Mouse (Mus musculus) myocyte (in vitro differentiated cells): ENCODE measurements around the gene Rbm44. TPM values are rescaled to one million over a fixed set of nuclear protein-coding genes. Genes with fewer than 3 reads are reported as not detected.
A peak's percentile ranks its signal among the peaks of the same experiment; 100 is the strongest.

Experiments
- H3K27me3 ChIP-seq: one replicate; pipeline ENCODE4 v1.6.1; 2011; ENCODE audit not compliant: control insufficient read depth, insufficient read depth, insufficient read length
- H3K36me3 ChIP-seq: one replicate; pipeline ENCODE4 v1.6.1; 2011; ENCODE audit not compliant: control insufficient read depth, insufficient read depth
- H3K4me2 ChIP-seq: one replicate; pipeline ENCODE4 v1.6.1; 2011; ENCODE audit warnings: low read depth, control low read depth
- H3K4me3 ChIP-seq: one replicate; pipeline ENCODE4 v1.5.1; 2011; ENCODE audit warnings: mild to moderate bottlenecking, control low read depth, moderate library complexity
- H3K79me2 ChIP-seq: one replicate; pipeline ENCODE4 v1.6.1; 2011; ENCODE audit not compliant: control insufficient read depth, insufficient read depth
- H3ac ChIP-seq: one replicate; pipeline ENCODE4 v1.6.1; 2011; ENCODE audit not compliant: control insufficient read depth, insufficient read length
- CEBPB ChIP-seq: IDR thresholded peaks from 2 replicates; pipeline ENCODE4 v1.6.1; 2011; ENCODE audit warnings: mild to moderate bottlenecking, moderate library complexity; ENCODE audit not compliant: poor library complexity, insufficient read depth, severe bottlenecking
- E2F4 ChIP-seq: IDR thresholded peaks from one replicate; pipeline ENCODE4 v1.6.1; 2011; ENCODE audit warnings: mild to moderate bottlenecking, control low read depth, moderate library complexity; ENCODE audit not compliant: insufficient read depth
- MAX ChIP-seq: IDR thresholded peaks from one replicate; pipeline ENCODE4 v1.6.1; 2011; ENCODE audit warnings: low read depth, mild to moderate bottlenecking, control low read depth
- MYOD1 ChIP-seq, 3 experiments: IDR thresholded peaks; one replicate each; pipeline ENCODE4 v1.6.1; 2011; ENCODE audit warnings: control low read depth in 2 of 3, low read depth in 2 of 3, mild to moderate bottlenecking in 2 of 3, moderate library complexity in 1 of 3; ENCODE audit not compliant: insufficient read length in 2 of 3, control insufficient read depth in 1 of 3
- MYOG ChIP-seq, 3 experiments: IDR thresholded peaks; one replicate each; pipeline ENCODE4 v1.6.1; 2011; ENCODE audit warnings: control low read depth in 2 of 3, low read depth in 2 of 3, mild to moderate bottlenecking in 2 of 3; ENCODE audit not compliant: insufficient read length in 2 of 3, control insufficient read depth in 1 of 3, insufficient read depth in 1 of 3
- POLR2A ChIP-seq: IDR thresholded peaks from one replicate; pipeline ENCODE4 v1.6.1; 2011; ENCODE audit warnings: low read depth, mild to moderate bottlenecking, control low read depth, moderate library complexity; ENCODE audit not compliant: insufficient read length
- POLR2AphosphoS2 ChIP-seq: IDR thresholded peaks from one replicate; pipeline ENCODE4 v1.6.1; 2011; ENCODE audit warnings: low read depth, control low read depth; ENCODE audit not compliant: insufficient read length
- REST ChIP-seq: IDR thresholded peaks from one replicate; pipeline ENCODE4 v1.6.1; 2011; ENCODE audit warnings: mild to moderate bottlenecking, control low read depth, moderate library complexity; ENCODE audit not compliant: insufficient read depth, insufficient read length
- SRF ChIP-seq: IDR thresholded peaks from one replicate; pipeline ENCODE4 v1.6.1; 2011; ENCODE audit warnings: low read depth; ENCODE audit not compliant: control insufficient read depth, insufficient read length
- TCF12 ChIP-seq: IDR thresholded peaks from one replicate; pipeline ENCODE4 v1.6.1; 2011; ENCODE audit warnings: mild to moderate bottlenecking, control low read depth; ENCODE audit not compliant: poor library complexity, insufficient read depth, severe bottlenecking
- TCF3 ChIP-seq: IDR thresholded peaks from one replicate; pipeline ENCODE4 v1.6.1; 2011; ENCODE audit warnings: low read depth, control low read depth; ENCODE audit not compliant: insufficient read length
- USF1 ChIP-seq: IDR thresholded peaks from one replicate; pipeline ENCODE4 v1.6.1; 2011; ENCODE audit warnings: low read depth, mild to moderate bottlenecking, control low read depth, moderate library complexity
- polyA plus RNA-seq: library from polyadenylated mRNA; unstranded; fragments of >200 nt; fragmentation: generic; extraction: Trizol; gene quantifications from one replicate; pipeline ENCODE4 v1.2.1, GENCODE M21; 2012; ENCODE audit warnings: missing spikeins

The Rbm44 gene
- polyA plus RNA-seq, 1 experiment: not detected

DNA sequence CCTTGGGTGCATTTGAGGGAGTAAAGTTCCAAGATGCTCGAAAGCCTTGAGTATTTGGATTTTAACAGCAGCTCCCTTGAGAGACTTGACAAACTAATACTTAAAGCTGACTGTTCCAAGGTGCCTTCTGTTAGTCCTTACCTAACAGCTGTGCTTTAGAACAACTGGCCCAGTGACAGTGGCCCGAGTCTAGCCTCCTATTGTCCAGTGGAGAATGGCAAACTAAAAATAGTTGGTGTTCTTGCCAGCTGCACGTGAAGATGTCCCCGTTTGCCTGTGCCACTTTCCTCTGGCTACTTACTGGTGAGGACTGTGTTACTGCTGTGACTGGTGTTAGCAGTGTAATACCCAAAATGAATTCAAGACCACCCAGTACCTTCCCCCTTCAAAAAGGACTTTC is 32.0 kb downstream of the Rbm44 start:
- Histone ChIP-seq H3K4me2 (no peak overlapping the region), H3ac (no peak overlapping the region), H3K36me3 (no peaks in the 10 kb centered on the region), H3K79me2 (no peaks in the 10 kb centered on the region), H3K4me3 (no peak overlapping the region), H3K27me3 (no peaks in the 10 kb centered on the region)
- TF ChIP-seq MYOG (IDR thresholded peaks at IDR 0.05; ENCODE audit: control insufficient read depth in 1 of 3, insufficient read depth in 1 of 3, insufficient read length in 2 of 3, low read depth in 2 of 3) (peak in 1 of 3 experiments; percentile 30), TCF12 (peak; percentile 8), USF1 (no peak), MYOD1 (IDR thresholded peaks at IDR 0.05; ENCODE audit: control insufficient read depth in 1 of 3, insufficient read length in 2 of 3, low read depth in 2 of 3) (peak in 1 of 3 experiments; percentile 41)

GRCm38 (mm10) chr1:91179086-91179485 is 34.2 kb downstream of the Rbm44 start:
- Histone ChIP-seq H3K36me3 (no peaks in the 10 kb centered on the region), H3K27me3 (no peaks in the 10 kb centered on the region), H3K4me3 (no peak overlapping the region), H3K4me2 (peak overlapping the region; percentile 51), H3ac (no peak overlapping the region), H3K79me2 (no peaks in the 10 kb centered on the region)
- no peak for TF ChIP-seq SRF
- no peak for TF ChIP-seq MAX
- no peak for TF ChIP-seq TCF12
- TF ChIP-seq REST: no peak
- TF ChIP-seq MYOG (IDR thresholded peaks at IDR 0.05; ENCODE audit: control insufficient read depth in 1 of 3, insufficient read depth in 1 of 3, insufficient read length in 2 of 3, low read depth in 2 of 3): no peak
- no peak for TF ChIP-seq USF1
- TF ChIP-seq E2F4: no peak
- TF ChIP-seq POLR2AphosphoS2: no peak
- TF ChIP-seq TCF3: no peak
- TF ChIP-seq MYOD1 (IDR thresholded peaks at IDR 0.05; ENCODE audit: control insufficient read depth in 1 of 3, insufficient read length in 2 of 3, low read depth in 2 of 3): no peak
- TF ChIP-seq POLR2A: no peak
- no peak for TF ChIP-seq CEBPB

DNA sequence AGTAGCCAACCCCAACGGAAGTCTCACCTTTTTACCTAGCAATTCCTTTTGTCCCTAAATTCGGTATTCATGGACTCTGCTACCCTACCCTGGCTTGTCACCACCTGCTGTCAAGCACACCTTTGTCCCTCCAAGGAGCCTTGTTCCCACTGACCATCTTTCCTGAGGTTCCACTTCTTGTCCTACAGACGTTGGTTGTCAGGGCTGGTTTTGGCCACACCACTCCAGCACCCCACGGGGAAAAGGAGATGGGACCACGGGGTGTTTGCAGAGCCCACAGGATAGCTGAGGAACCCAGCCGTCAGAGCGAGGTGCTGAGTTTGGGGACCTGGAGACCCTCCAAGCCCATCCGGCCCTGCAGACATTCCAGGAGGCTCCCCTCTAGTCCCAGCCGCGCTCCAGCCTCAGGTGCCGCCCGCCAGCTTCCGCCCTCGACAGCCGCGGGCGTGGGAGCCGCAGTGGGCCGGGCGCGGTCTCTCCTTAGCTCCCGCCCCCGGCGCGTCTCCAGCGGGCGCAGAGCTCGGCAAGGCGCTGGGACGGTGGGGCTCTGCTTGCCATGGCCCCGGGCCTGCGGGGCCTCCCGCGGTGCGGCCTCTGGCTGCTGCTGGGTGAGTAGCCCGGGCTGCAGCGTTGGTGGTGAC is 34.8 kb downstream of the Rbm44 start, which contains the start of gene Ramp1:
Ramp1 (plus strand) TSS at position 290 of the 641 bp plus-strand sequence.
- H3K79me2 ChIP-seq: no peaks in the 10 kb centered on the region
- H3K4me2 ChIP-seq: peak within 1 kb of the TSS; percentile 51
- no peak for TF ChIP-seq MYOD1 (IDR thresholded peaks at IDR 0.05; ENCODE audit: control insufficient read depth in 1 of 3, insufficient read length in 2 of 3, low read depth in 2 of 3)
- peak in 1 of 3 experiments; percentile 39 for TF ChIP-seq MYOG (IDR thresholded peaks at IDR 0.05; ENCODE audit: control insufficient read depth in 1 of 3, insufficient read depth in 1 of 3, insufficient read length in 2 of 3, low read depth in 2 of 3)
- H3ac ChIP-seq: no peak within 1 kb of the TSS
- no peaks in the 10 kb centered on the region for H3K27me3 ChIP-seq
- H3K4me3 ChIP-seq: no peak within 1 kb of the TSS
- no peaks in the 10 kb centered on the region for H3K36me3 ChIP-seq

GRCm38 (mm10) chr1:91180174-91180565 is 35.3 kb downstream of the Rbm44 start:
- Histone ChIP-seq H3K4me2 (peak overlapping the region; percentile 51), H3K4me3 (no peak overlapping the region), H3K27me3 (no peaks in the 10 kb centered on the region), H3K36me3 (no peaks in the 10 kb centered on the region), H3K79me2 (no peaks in the 10 kb centered on the region), H3ac (no peak overlapping the region)
- TF ChIP-seq USF1 (no peak), TCF3 (no peak), MAX (no peak), CEBPB (no peak), TCF12 (no peak), SRF (no peak), MYOD1 (IDR thresholded peaks at IDR 0.05; ENCODE audit: control insufficient read depth in 1 of 3, insufficient read length in 2 of 3, low read depth in 2 of 3) (no peak), E2F4 (no peak), REST (no peak), MYOG (IDR thresholded peaks at IDR 0.05; ENCODE audit: control insufficient read depth in 1 of 3, insufficient read depth in 1 of 3, insufficient read length in 2 of 3, low read depth in 2 of 3) (no peak), POLR2AphosphoS2 (no peak), POLR2A (no peak)

GRCm38 (mm10) chr1:91180723-91181122 is 35.8 kb downstream of the Rbm44 start:
- Histone ChIP-seq H3K79me2 (no peaks in the 10 kb centered on the region), H3K27me3 (no peaks in the 10 kb centered on the region), H3K36me3 (no peaks in the 10 kb centered on the region), H3K4me2 (peak overlapping the region; percentile 51), H3K4me3 (no peak overlapping the region), H3ac (no peak overlapping the region)
- TF ChIP-seq SRF: no peak
- peak; percentile 56 to 90 (median 57) for TF ChIP-seq MYOG (IDR thresholded peaks at IDR 0.05; ENCODE audit: control insufficient read depth in 1 of 3, insufficient read depth in 1 of 3, insufficient read length in 2 of 3, low read depth in 2 of 3)
- TF ChIP-seq TCF3: peak; percentile 34
- no peak for TF ChIP-seq REST
- TF ChIP-seq MAX: no peak
- no peak for TF ChIP-seq USF1
- TF ChIP-seq CEBPB: no peak
- TF ChIP-seq MYOD1 (IDR thresholded peaks at IDR 0.05; ENCODE audit: control insufficient read depth in 1 of 3, insufficient read length in 2 of 3, low read depth in 2 of 3): peak; percentile 71 to 95 (median 83)
- no peak for TF ChIP-seq POLR2A
- TF ChIP-seq E2F4: no peak
- peak; percentile 38 for TF ChIP-seq TCF12
- TF ChIP-seq POLR2AphosphoS2: no peak
